Mouse (Mus musculus) ovary, postnatal 36 days (tissue): ENCODE measurements around the gene Pawr.
"Not testable (repeated sequence)": the region's sequence is repeated elsewhere in the genome, so short reads cannot be mapped to it uniquely, and the experiment has no call there.

ENCODE experiments used
- DNase-seq: peaks from one replicate; pipeline ENCODE4 v3.0.0; 2022; ENCODE audit warnings: low spot score, mixed read lengths

Gene Pawr

GRCm38 (mm10) chr10:108392151-108392550 is 60.2 kb downstream of the Pawr start:
- no peak for DNase-seq

GRCm38 (mm10) chr10:108394306-108394705 is 62.4 kb downstream of the Pawr start:
- DNase-seq: no peak

DNA sequence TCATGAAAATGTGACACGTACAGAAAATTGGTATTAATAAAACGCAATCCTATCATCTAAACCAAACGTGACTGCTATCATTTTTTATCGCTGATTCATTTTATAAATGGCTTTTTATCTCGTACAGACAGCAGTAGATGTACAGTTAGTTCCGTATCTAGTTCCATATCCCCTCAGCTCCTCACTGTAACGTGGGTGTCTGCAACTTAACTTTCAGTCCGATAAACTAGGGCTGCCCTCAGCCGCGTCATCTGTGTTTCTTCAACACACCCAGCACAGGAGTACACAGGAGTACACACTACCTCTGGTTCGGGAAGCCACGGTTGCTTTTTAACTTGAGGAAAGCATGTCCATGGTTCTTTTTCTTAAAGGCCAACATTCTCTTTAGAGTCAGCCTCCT is 63.3 kb downstream of the Pawr start:
- DNase-seq: no peak

DNA sequence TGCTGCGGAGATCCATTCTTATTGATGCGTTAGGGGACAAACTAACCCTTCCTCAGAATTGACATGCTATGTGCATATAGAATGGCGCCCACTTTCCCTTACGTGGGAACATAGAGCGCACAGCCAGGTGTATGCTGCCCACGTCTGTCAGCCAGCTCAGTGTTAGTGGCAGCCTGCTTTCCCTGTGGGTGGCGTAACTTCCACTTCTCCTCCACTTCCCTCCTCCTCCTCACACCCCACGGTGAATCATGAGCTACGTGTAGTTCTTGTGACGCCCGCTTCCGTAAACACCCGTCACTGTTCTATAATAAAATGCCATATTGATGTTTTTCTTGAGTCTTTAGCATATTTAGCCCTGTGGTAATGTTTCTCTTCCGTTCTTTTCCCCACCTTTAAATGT is 63.7 kb downstream of the Pawr start:
- DNase-seq: no peak

- DNase-seq: no peak
These were observed 70.8 kb downstream of the Pawr start for GRCm38 (mm10) chr10:108402751-108403150.

GRCm38 (mm10) chr10:108403366-108403865 is 71.5 kb downstream of the Pawr start:
- no peak for DNase-seq

DNA sequence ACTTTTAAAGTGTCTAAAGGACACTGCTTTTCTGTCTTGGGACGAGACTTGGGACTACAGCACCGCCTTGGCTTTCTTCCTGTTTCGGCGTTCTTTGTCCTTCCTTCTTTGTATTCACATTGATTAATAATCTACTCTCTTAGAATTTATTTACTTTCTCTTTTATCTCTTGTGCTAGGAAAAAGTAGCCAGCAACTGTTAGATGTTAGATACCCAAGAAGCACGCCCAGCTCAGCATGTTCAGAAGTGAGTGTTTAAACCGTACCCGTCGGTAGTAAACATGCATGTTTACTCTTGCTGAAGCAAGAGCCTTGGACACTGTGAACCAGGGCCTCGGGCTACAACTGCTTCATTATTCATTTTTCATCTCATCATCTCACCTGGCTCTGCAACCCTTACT is 72.2 kb downstream of the Pawr start:
- DNase-seq: no peak

DNA sequence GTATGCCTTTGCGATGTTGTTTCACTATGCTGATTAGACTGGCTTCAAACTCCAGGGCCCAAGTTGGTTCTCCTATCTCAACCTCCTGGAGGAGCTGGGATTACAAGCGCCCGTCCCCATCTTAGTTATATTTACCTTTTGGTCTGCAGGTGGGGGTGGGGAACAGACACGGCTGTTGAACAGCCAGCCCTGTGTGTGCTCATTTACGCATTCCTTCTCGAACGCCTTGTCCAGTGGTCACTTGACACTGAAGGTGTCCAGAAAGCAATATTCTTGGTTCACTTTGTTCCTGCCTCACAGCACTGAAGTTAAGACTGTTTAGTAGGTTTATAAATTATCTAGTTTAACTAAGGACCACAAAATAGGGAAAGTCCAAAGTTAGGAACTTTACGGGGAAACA is 73.2 kb downstream of the Pawr start:
- DNase-seq: no peak

- no peak for DNase-seq
These were observed 74.0 kb downstream of the Pawr start for GRCm38 (mm10) chr10:108405931-108406330.

DNA sequence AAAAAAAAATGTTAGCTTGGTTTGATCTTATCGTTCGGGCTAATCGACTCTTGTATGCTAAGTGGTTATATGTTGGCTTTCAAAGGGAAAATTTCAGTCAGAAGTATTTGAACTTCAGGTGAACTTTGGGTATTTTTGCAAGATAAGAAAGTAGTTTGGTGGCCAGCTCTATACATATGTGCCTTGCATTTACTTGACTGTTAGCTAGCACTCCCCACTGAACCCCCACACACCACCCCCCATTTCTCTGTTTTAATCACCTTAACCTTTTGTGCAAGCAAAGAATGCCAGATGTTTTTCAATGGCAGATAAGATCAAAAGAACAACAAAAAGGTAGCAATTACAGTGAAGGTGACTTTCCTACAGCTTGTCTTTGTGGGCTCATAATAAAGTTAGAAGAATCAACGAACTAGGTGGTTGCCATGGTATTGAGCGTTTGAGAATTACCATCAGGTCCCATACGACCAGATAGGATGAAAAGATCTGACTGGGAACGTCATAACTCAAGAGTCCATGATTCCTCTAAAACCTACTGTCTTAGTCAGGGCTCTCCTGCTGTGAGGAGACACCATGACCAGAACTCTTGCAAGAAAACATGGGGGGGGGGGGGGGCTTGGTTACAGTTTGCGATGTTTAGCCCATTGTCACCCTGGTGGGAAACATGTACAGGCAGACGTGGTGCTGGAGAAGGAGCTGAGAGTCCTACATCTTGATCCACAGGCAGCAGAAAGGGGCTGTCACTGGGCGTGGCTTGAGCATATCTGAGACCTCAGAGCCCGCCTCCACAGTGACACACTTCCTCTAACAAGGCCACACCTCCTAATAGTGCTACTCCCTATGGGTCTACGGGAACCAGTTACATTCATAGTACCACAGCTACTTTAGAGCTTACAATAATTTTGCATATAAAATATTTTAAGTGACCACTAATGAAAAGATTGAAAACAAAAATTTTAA is 75.2 kb downstream of the Pawr start:
- DNase-seq: no peak

GRCm38 (mm10) chr10:108408025-108408424 is 76.1 kb downstream of the Pawr start:
- peak; percentile 8 for DNase-seq

GRCm38 (mm10) chr10:108408437-108408836 is 76.5 kb downstream of the Pawr start:
- DNase-seq: no peak

DNA sequence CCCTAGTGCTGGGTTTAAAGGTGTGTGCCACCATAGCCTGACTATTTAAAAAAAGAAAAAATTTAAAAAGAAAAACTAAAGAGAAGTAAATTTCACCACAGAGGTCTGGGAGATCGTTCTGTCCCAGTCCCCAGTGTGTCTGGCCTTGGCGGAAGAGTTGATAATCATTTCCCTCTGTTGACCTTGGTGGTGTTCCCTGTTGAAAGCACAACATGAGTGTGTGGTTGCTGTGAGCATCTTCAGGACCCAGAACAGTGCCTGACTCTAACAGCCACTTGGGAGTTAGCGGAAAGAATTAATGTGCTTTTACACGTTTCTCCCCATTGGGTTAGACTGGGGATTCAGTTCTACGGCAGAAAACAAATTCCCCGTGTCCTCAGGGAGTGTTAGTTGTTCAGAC is 77.1 kb downstream of the Pawr start:
- DNase-seq: peak; percentile 36

DNA sequence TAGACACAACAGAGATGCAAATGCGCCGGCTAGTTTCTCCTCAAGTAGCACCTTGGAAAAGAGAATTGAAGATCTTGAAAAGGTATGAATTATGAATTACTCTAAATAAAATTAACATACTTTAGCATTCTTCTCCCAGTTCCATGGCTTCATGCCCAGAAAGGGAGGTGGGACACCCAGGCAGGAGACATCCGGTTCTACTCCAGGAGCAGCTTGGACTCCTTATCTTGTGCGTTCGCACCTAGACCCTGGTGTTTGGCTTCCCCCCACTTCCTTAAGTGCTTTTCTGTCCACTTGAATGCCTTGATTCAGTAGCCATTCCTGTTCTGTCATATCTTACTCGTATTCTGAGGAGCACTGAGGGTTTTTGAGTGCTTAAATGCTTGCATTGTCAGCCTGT is 77.6 kb downstream of the Pawr start:
- DNase-seq: no peak

GRCm38 (mm10) chr10:108414936-108415635 is 83.2 kb downstream of the Pawr start:
- DNase-seq: no peak

GRCm38 (mm10) chr10:108417448-108417847 is 85.5 kb downstream of the Pawr start:
- no peak for DNase-seq

- DNase-seq: no peak
These were observed 98.6 kb downstream of the Pawr start for GRCm38 (mm10) chr10:108430553-108430952.

- no peak for DNase-seq
These were observed 100.3 kb downstream of the Pawr start for GRCm38 (mm10) chr10:108432194-108432593.

- no peak for DNase-seq
These were observed 102.1 kb downstream of the Pawr start for GRCm38 (mm10) chr10:108433976-108434375.

GRCm38 (mm10) chr10:108435616-108436015 is 103.7 kb downstream of the Pawr start:
- no peak for DNase-seq

DNA sequence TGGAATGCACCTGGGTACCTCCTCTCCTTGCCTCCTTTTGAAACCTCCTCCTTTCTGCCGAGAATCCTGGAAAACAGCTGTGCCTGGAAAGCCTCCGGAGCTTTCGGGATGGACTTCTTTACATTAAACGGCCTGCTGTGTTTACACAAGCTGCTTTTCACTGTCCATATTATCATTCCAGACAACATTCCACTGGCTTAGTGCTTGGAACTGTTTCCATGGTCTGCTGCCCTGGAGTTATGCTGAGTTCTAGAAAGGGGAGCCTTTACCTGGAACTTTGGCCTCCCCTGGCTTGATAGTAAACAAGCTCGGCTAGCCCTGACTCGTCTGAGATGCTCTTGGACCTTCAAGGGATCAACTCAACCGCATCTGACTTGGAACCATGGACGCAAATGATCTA is 104.4 kb downstream of the Pawr start:
- no peak for DNase-seq

DNA sequence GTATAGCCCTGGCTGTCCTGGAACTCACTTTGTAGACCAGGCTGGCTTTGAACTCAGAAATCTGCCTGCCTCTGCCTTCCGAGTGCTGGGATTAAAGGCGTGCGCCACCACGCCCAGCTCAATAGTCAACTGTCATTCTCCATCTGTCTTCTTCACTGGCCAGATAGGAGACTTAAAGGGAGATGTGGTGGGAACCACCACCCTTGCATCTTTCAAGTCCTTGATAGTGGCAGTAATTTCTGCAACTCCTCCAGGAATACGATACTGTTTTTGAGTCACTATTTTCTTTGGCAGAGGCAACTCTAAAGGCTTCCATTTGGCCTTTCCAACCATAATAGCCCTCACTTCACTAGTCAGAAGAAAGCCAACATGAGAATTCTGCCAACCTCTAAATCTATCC is 108.3 kb downstream of the Pawr start:
- DNase-seq: not testable (repeated sequence)
